Mouse (Mus musculus) stomach, embryonic 15.5 days (tissue): Measurements from ENCODE around the gene Gm10563. TPM values are rescaled to one million over a fixed set of nuclear protein-coding genes. Genes with fewer than 3 reads are reported as not detected.

Experiments used
- ATAC-seq: fragments of 200-750 bp; cut with Nextera tagmentation; 2 replicates; pipeline ENCODE4 v1.8.0; 2017; ENCODE audit warnings: low read depth, moderate number of reproducible peaks, moderate TSS enrichment; ENCODE audit not compliant: insufficient read depth, low FRiP score
- H3K27ac ChIP-seq: fragments of 300-500 bp; sonication (generic); 2 replicates; pipeline ENCODE4 v1.5.1; 2015; ENCODE audit warnings: mild to moderate bottlenecking, inconsistent platforms
- H3K27me3 ChIP-seq: fragments of 300-500 bp; sonication (generic); replicated peaks from 2 replicates; pipeline ENCODE4 v1.6.1; 2015; ENCODE audit warnings: inconsistent platforms
- H3K36me3 ChIP-seq: fragments of 300-500 bp; sonication (generic); 2 replicates; pipeline ENCODE4 v1.6.1; 2015; ENCODE audit warnings: inconsistent platforms
- H3K4me1 ChIP-seq: fragments of 300-500 bp; sonication (generic); 2 replicates; pipeline ENCODE4 v1.6.1; 2015; ENCODE audit warnings: inconsistent platforms
- H3K4me2 ChIP-seq: fragments of 300-500 bp; sonication (generic); 2 replicates; pipeline ENCODE4 v1.6.1; 2015; ENCODE audit warnings: mild to moderate bottlenecking, inconsistent platforms
- H3K4me3 ChIP-seq: fragments of 300-500 bp; sonication (generic); replicated peaks from 2 replicates; pipeline ENCODE4 v1.5.1; 2015; ENCODE audit warnings: inconsistent platforms
- H3K9ac ChIP-seq: fragments of 300-500 bp; sonication (generic); 2 replicates; pipeline ENCODE4 v1.6.1; 2015; ENCODE audit warnings: inconsistent platforms
- H3K9me3 ChIP-seq: fragments of 300-500 bp; sonication (generic); 2 replicates; pipeline ENCODE4 v1.6.1; 2016; ENCODE audit warnings: inconsistent platforms
- WGBS: fragments of 180-500 bp; shearing (Covaris S2); methylation state at CpG from one replicate; pipeline ENCODE4 v1.1.7; 2015; 5-methylcytosine and 5-hydroxymethylcytosine counted together
- polyA plus RNA-seq: library from polyadenylated mRNA; unstranded; fragments of >200 nt; fragmentation: Nextera tagmentation; extraction: Ambion mirVana; gene quantifications from 2 replicates; pipeline ENCODE4 v1.2.1, GENCODE M21; 2015

Gm10563 gene
- polyA plus RNA-seq, 1 experiment from 2014 or later, result not detected

- H3K27ac ChIP-seq, result no peak overlapping the region
- H3K4me2 ChIP-seq, result no peak overlapping the region
- H3K9ac ChIP-seq, result no peak overlapping the region
- no peak overlapping the region for H3K4me3 ChIP-seq
- H3K9me3 ChIP-seq, result no peaks in the 10 kb centered on the region
- 81% methylated on average over 4 of the region's 4 CpGs for WGBS
- peaks cover 5% of the 10 kb centered on the region; the same call in 1 of the 2 replicates for H3K4me1 ChIP-seq
- H3K36me3 ChIP-seq, result peaks cover 10% of the 10 kb centered on the region; the same call in 1 of the 2 replicates
- H3K27me3 ChIP-seq, result no peaks in the 10 kb centered on the region
- ATAC-seq, result no peak
These were observed 40.1 kb downstream of the Gm10563 start for GRCm38 (mm10) chr4:155605132-155605531.

- WGBS, result 86% methylated on average over 6 of the region's 6 CpGs
- no peaks in the 10 kb centered on the region for H3K27me3 ChIP-seq
- no peak overlapping the region for H3K9ac ChIP-seq
- no peak overlapping the region for H3K27ac ChIP-seq
- H3K4me1 ChIP-seq, result peaks cover 5% of the 10 kb centered on the region; the same call in 1 of the 2 replicates
- H3K9me3 ChIP-seq, result no peaks in the 10 kb centered on the region
- no peak overlapping the region for H3K4me2 ChIP-seq
- ATAC-seq, result no peak
- no peaks in the 10 kb centered on the region; the same call in 1 of the 2 replicates for H3K36me3 ChIP-seq
- no peak overlapping the region for H3K4me3 ChIP-seq
These were observed 41.4 kb downstream of the Gm10563 start for GRCm38 (mm10) chr4:155603801-155604200.

GRCm38 (mm10) chr4:155602753-155603152 lies 42.5 kb downstream of the Gm10563 start:
- 92% methylated on average over 1 of the region's 1 CpGs for WGBS
- Histone ChIP-seq H3K9me3 (no peaks in the 10 kb centered on the region), H3K27ac (no peak overlapping the region), H3K9ac (no peak overlapping the region), H3K4me1 (peaks cover 5% of the 10 kb centered on the region; the same call in 1 of the 2 replicates), H3K4me2 (peak overlapping the region; percentile 87), H3K4me3 (peak overlapping the region; percentile 95; the same call in 1 of the 2 replicates), H3K27me3 (no peaks in the 10 kb centered on the region), H3K36me3 (no peaks in the 10 kb centered on the region; the same call in 1 of the 2 replicates)
- ATAC-seq, result no peak

- WGBS, result under 1% methylated on average over 31 of the region's 31 CpGs
- ATAC-seq, result peak; percentile 28; the same call in 1 of the 2 replicates
- Histone ChIP-seq H3K27ac (peak overlapping the region; percentile 99), H3K4me3 (peak overlapping the region; percentile 95), H3K4me2 (peak overlapping the region; percentile 87), H3K36me3 (no peaks in the 10 kb centered on the region; the same call in 1 of the 2 replicates), H3K27me3 (no peaks in the 10 kb centered on the region), H3K9ac (peak overlapping the region; percentile 90), H3K4me1 (peaks cover 5% of the 10 kb centered on the region; the same call in 1 of the 2 replicates), H3K9me3 (no peaks in the 10 kb centered on the region)
These were observed 43.2 kb downstream of the Gm10563 start for GRCm38 (mm10) chr4:155601997-155602456.

- under 1% methylated on average over 65 of the region's 65 CpGs for WGBS
- H3K9ac ChIP-seq, result peak within 1 kb of the TSS; percentile 90
- H3K27me3 ChIP-seq, result no peaks in the 10 kb centered on the region
- peak; percentile 95 for ATAC-seq
- peak within 1 kb of the TSS; percentile 87 for H3K4me2 ChIP-seq
- no peaks in the 10 kb centered on the region; the same call in 1 of the 2 replicates for H3K36me3 ChIP-seq
- no peaks in the 10 kb centered on the region for H3K9me3 ChIP-seq
- peak within 1 kb of the TSS; percentile 99 for H3K27ac ChIP-seq
- H3K4me3 ChIP-seq, result peak within 1 kb of the TSS; percentile 95
- peaks cover 5% of the 10 kb centered on the region; the same call in 1 of the 2 replicates for H3K4me1 ChIP-seq
These were observed 43.9 kb downstream of the Gm10563 start, which contains the start of gene Slc35e2 for GRCm38 (mm10) chr4:155601091-155601996. Gene Slc35e2, plus strand, starts transcription at chr4:155601416.

- Histone ChIP-seq H3K4me1 (peaks cover 5% of the 10 kb centered on the region; the same call in 1 of the 2 replicates), H3K9me3 (no peaks in the 10 kb centered on the region), H3K4me2 (peak overlapping the region; percentile 87), H3K27me3 (no peaks in the 10 kb centered on the region), H3K27ac (peak overlapping the region; percentile 99; the same call in 1 of the 2 replicates), H3K36me3 (no peaks in the 10 kb centered on the region; the same call in 1 of the 2 replicates), H3K4me3 (peak overlapping the region; percentile 95), H3K9ac (no peak overlapping the region)
- no peak for ATAC-seq
- WGBS, result 80% methylated on average over 11 of the region's 11 CpGs
These were observed 45.0 kb downstream of the Gm10563 start for GRCm38 (mm10) chr4:155599901-155600825.

- H3K27me3 ChIP-seq, result no peaks in the 10 kb centered on the region
- 0 out of 2 replicates have a peak, but pooled peaks cover 5% of the 10 kb centered on the region for H3K4me1 ChIP-seq
- no peak overlapping the region for H3K4me3 ChIP-seq
- no peak overlapping the region for H3K4me2 ChIP-seq
- H3K9ac ChIP-seq, result no peak overlapping the region
- no peak overlapping the region for H3K27ac ChIP-seq
- ATAC-seq, result no peak
- H3K9me3 ChIP-seq, result no peaks in the 10 kb centered on the region
- H3K36me3 ChIP-seq, result no peaks in the 10 kb centered on the region; the same call in 1 of the 2 replicates
- 17% methylated on average over 20 of the region's 20 CpGs for WGBS
These were observed 46.7 kb downstream of the Gm10563 start for GRCm38 (mm10) chr4:155598536-155598935.

- no peaks in the 10 kb centered on the region for H3K36me3 ChIP-seq
- no peaks in the 10 kb centered on the region for H3K27me3 ChIP-seq
- 73% methylated on average over 5 of the region's 5 CpGs for WGBS
- ATAC-seq, result no peak
- H3K9me3 ChIP-seq, result no peaks in the 10 kb centered on the region
- H3K4me1 ChIP-seq, result no peaks in the 10 kb centered on the region
- no peak overlapping the region for H3K4me2 ChIP-seq
- H3K4me3 ChIP-seq, result no peak overlapping the region
- no peak overlapping the region for H3K9ac ChIP-seq
- H3K27ac ChIP-seq, result no peak overlapping the region
These were observed 48.6 kb downstream of the Gm10563 start for GRCm38 (mm10) chr4:155596606-155597005.

GRCm38 (mm10) chr4:155595777-155596176 lies 49.4 kb downstream of the Gm10563 start:
- H3K9me3 ChIP-seq, result no peaks in the 10 kb centered on the region
- 74% methylated on average over 3 of the region's 3 CpGs for WGBS
- no peak for ATAC-seq

GRCm38 (mm10) chr4:155593780-155594179 lies 51.4 kb downstream of the Gm10563 start:
- ATAC-seq, result no peak

More at GRCm38 (mm10) chr4:155595777-155596176, 49.4 kb downstream of the Gm10563 start:
- Histone ChIP-seq H3K4me2 (no peak overlapping the region), H3K27ac (no peak overlapping the region), H3K4me1 (no peaks in the 10 kb centered on the region), H3K36me3 (no peaks in the 10 kb centered on the region), H3K4me3 (no peak overlapping the region), H3K27me3 (no peaks in the 10 kb centered on the region), H3K9ac (no peak overlapping the region)

More at GRCm38 (mm10) chr4:155593780-155594179, 51.4 kb downstream of the Gm10563 start:
- no peaks in the 10 kb centered on the region for H3K9me3 ChIP-seq
- H3K27me3 ChIP-seq, result no peaks in the 10 kb centered on the region
- 48% methylated on average over 1 of the region's 1 CpGs for WGBS
- H3K36me3 ChIP-seq, result peaks cover 2% of the 10 kb centered on the region; the same call in 1 of the 2 replicates
- H3K4me1 ChIP-seq, result no peaks in the 10 kb centered on the region
- no peak overlapping the region for H3K4me3 ChIP-seq
- no peak overlapping the region for H3K9ac ChIP-seq
- H3K4me2 ChIP-seq, result no peak overlapping the region
- no peak overlapping the region for H3K27ac ChIP-seq
